Mouse (Mus musculus): Measurements from ENCODE around the gene Aff3.

Gene Aff3

DNA sequence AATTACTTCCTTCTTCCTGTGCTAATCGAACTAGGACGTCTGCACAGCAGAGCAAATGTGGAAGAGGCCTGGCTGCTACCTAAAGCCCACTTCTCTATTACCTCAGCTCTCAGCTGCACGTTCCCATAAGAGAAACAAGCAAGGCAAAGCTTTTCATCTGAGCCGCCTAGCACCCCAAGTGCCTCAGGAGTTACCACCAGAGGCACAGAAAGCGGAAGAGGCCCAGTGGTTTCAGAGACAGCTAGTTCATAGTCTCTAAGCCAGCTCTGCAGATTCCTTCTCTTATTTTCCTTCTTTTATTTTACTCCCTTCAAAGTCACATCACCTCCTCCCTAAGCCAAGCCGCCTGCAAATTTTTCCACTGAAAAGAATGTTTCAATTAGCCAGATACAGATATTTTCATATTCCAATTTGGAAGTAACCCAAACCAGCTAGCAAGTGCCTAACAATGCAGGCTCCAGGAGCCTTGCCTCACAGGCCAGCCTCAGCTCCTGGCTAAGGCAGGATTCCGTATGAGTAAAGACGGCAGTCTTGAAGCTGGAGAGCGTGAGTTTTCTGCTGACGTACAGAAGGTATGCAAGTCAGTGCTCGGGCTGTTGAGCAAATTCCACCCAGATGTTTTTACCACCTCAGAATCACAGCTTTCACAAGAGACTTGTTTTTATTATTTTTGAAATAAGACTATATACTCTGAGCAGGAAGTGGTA, 62.8 kb downstream of the Aff3 start:
- DNase-seq (ENCODE audit: low read depth, low spot score) = no peak

DNA sequence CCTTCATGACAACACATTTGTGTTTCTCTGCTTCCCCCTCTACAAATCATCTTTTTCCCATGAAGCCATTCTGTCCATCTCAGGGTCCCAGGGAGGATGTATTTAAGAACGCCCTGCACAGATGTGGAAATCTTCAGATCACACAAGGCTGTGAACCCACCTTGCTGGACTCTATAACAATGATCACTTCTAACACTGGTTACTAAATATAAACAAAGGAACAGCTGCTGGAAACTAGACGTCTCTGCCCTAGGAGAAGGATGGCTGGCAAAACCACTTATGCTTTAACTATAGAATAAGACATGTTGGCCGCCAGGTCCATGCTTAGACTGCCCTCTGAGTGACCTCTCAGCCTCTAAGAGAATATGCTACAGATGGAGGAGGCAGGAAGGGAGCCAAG, 69.4 kb downstream of the Aff3 start:
- DNase-seq (ENCODE audit: low read depth, low spot score) = no peak

DNA sequence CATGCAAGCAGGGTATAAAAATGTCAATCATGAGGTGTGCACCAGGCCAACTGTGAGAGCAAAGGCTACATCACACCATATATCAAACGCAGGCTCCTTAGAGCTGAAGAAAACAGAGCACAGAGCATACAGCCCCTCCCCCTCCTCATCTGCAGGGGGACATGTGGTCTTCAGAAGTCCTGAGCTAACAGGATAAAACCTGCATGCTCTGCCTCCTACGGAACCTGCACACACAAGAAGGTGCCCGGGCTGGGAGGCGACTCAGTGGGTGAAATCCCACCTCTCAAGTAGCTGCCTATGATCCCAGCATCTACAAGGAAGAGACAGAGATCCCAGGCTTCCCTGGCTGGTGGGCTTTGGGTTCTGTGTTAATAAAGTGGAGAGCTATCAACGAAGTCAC, 70.0 kb downstream of the Aff3 start:
- no peak for DNase-seq (ENCODE audit: low read depth, low spot score)

DNA sequence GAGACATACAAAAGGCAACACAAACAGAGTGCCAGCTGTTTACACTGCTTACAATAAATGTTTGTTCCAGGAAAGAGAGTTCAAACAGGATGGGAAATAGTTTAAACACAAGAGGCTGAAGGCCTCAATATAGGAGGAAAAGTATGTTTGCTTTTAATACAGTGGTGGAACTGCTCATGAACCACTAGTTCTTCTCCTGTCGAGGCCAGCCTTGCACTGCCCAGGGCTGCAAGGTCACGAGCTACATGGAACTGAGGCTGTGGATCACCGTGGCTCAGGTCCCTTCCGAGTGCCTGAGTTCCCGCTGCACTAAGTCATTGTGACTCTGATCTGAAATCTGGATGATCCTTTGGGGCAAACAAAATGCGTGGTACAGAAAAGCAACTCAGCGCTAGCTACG, 73.6 kb downstream of the Aff3 start:
- no peak for DNase-seq (ENCODE audit: low read depth, low spot score)

DNA sequence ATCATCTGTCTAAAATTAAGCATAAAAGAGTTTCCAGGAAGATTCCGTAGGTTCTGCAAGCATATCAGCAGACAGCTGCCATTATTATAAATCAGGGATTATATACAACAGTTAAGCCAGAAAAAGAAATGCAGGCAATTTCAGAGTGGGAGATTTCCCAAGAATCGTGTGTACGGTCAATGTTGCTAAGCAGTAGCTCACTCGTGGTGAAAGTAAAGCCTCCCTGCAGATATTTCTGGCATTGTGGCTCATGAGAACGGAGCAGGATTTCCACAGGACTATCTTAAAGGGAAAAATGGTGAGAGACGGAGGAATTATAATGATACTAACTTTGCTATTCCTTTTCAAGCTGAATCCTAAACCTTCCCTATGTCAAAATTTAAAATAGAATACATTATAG, 76.0 kb downstream of the Aff3 start:
- no peak for DNase-seq (ENCODE audit: low read depth, low spot score)

DNA sequence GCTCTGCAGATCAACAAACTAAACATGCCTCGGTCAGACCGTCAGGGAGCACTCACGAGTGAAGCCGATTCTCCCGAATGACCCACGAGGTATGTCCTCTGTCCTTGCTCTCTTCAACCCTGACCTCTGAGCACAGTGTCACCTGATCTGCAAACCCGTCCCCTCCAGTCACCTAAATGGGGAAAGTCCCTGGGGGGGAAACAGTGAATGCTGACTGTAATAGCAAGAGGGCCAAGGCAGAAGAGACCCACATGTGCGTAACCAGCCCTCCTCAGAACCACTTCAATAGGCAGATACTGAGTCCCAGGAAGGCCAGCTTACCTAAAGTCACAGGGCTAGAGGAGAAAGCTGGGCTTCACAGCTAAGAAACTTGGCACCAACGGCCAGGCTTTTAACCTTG, 82.4 kb downstream of the Aff3 start:
- no peak for DNase-seq (ENCODE audit: low read depth, low spot score)

DNA sequence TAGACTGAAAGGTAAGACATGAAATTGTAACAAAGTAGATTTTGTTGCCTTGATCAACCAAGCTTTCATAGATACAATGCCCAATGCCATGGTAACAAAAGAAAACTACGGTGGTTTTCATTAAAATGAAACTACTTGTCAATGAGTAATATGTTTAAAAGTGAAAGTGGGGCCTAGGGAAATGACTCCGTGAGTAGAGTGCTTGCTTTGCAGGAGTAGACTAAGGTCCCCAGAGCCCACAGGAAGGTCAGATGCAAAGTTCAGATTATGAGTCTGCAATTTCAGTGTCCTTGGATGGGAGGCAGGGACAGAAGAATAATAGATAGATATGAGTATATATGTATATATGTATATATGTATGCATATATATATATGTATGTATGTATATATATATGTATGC, 84.2 kb downstream of the Aff3 start:
- DNase-seq (ENCODE audit: low read depth, low spot score) = no peak

DNA sequence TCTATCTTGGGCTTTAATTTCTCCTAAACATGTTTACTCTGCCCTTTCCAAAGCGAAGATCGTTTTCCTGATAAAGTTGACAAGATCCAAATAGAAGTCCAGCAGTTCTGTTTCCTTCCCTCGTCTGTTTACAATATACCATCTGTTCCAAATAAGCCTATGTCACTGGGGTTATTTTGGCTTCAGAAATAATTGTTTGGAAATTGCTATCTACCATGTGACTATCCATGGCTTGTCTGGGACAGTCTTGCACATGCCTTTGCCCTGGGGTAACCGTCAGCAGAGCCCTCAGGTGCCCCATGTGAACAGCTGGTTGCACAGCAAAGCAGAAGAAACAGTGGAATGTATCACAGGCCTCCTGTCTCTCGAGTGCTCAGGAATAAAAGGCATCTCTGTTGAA, 86.4 kb downstream of the Aff3 start:
- no peak for DNase-seq (ENCODE audit: low read depth, low spot score)

DNA sequence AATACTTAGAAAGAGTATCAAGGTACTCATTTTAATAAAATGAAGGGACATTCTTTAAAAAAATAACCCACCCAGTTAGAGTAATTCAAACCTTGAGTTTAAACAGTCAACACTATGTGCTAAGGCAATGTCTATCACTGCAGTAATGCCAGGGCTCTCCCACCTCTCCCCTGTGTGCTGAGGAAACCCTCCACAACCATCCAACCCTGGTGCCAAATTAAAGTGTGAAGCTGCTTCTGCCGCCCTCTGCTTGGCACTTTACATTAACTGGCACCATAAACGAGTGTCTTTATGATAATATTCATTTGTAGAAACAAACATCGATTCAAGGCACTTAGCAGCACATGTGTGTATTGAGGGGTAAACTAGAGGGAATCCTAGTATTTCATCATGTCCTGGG, 97.0 kb downstream of the Aff3 start:
- no peak for DNase-seq (ENCODE audit: low read depth, low spot score)

DNA sequence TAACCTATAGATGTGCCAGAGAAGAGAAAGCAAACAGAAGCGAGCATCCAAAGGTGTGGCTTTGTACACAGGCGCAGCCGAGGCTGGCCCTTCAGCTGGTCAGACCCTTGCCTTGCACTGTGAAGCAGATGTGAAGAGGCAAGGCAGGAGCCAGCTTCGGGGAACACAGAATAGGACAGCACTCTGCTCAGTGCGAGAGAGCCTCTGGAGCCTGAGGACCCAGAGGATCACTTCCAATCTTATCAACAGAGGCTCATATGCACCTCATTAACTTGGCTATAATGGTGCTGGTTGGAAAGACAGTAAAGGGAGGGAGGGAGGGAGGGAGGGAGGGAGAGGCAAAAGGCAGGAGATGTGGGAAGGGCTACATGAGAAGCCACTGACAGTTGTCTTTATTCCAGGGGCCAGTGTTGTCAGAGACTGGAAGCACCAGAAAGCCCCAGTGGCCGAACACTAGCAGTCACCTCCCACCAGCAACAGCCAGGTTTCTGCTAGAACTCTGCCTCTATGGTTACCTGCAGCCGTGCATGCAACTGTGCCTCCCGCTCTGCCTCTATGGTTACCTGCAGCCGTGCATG, 98.6 kb downstream of the Aff3 start:
- DNase-seq (ENCODE audit: low read depth, low spot score) = no peak

DNA sequence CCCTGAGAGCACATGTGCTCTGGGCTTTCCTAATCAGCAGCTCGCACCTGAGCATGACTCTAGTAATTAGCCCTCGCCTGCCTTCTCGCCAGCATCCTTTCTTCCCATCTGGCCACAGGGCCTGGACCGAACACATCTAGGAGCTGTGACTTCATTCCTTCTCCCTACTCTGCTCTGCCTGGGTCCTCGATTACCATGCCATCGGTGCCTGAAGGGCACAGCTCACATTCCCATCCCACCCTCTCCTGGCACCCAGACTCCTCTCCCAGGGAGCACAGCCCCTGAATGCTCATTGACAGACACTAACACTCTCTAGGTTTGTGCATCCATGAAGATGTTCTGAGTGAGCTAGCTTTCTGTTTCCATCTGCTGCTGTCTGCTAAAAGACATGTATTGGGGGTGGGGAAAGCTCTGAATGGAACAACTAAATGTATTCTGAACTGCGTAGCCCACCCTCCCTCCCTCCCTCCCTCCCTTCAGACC, 99.4 kb downstream of the Aff3 start:
- DNase-seq (ENCODE audit: low read depth, low spot score) = no peak

DNA sequence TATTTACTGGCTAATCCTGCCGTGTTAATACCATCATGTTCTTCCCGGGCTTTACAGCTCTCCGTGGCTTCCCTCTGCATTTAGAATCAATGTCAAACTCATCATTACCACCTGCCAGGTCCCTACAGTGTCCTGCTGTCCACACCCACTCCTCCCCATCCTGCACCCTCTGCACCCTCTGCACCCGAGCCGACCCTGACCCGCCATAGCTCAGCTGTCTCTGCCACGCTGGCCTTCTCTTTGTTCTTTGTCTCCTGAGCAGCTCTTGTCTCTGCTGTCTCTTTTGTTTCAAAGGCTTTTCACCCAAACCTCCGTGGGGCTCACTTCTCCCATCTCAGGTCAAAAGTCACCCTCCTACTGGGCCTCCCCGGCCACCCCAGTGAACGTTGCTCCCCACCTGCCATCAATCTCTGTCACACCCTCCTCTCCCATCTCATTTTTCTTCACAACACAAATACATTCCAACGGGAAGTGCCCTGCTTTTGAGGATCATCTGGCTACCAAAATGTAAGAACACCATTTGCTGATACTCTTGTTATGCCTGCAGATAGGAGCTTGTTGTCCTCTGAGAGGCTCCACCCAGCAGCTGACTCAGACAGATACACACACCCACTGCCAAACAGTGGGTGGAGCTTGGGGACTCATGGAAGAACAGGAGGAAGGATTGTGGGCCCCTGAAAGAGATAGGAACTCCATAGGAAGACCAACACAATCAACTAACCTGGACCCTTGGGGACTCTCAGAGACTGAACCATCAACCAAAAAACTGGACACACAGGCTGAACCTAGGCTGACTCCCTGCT, 102.2 kb downstream of the Aff3 start:
- no peak for DNase-seq (ENCODE audit: low read depth, low spot score)

DNA sequence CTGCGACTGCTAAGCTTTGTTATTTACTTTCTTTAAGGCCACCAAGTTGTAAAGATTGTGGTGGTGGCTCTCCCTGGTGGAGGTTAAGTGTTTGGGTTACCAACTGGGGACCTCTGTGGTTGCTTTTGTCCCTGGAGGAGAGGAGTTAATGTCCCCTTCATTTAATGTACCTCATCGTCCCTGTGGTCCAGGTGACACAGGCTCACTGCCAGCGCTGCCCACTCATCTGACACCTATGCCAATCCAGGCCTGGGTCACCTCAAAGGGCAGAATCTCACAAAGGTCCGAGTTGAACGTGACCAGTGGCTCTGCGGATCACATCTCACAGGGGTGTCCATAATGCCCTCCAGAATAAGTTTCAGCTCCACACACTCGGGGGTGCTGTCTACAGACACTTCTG, 103.4 kb downstream of the Aff3 start:
- no peak for DNase-seq (ENCODE audit: low read depth, low spot score)

DNA sequence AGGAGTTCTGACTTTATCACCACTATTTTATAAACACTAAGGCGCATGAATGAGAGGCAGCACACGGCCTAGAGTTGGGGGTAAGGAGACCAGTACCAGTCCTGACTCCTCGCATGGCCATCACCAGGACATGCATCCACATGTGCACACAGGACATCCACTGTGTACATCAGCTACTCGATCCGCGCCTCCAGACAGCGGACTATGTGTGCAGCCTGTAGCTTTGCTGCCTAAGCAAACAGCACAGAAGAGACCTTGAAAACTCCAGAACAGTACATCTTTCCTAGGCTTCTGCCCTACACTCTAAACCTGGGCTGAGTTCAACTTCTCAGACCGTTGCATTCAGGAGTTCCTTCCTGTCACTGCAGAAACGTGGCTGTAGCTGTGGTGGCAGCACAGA, 104.1 kb downstream of the Aff3 start:
- no peak for DNase-seq (ENCODE audit: low read depth, low spot score)

DNA sequence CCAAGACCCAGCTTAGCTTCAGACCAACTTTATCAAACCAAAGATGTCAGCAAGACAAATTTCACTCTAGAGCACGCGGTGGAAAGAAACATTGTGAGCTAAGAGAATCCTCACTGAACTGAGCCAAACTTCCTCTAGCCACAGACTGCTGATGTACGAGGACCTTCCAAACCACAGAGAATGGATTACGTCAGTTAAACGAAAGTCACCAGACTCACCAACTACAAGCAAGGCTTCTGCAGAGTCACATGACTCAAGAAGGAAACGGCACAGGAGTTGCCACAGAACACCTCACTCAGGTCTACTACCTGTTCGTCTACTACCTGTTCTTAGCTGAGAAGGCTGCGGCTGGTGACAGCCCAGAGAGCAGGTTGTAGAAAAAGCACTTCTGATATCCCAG, 107.1 kb downstream of the Aff3 start:
- no peak for DNase-seq (ENCODE audit: low read depth, low spot score)

DNA sequence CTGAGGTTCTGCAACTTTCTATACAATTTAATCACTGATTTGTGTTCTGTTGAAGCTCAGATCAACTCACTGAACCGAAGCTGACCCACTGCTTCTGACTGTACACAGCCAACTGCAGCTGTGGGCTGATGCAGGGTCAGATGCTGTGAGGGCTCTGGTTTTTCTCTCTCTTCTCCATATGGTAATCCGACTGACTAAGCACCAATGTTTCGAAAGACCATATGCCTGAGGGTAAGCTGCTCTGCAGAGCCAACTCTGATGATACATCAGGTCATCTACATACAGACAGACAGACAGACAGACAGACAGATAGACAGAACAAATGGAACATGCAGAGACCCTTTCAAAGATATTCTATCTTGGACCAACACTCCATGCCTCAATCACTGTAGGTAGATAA, 110.2 kb downstream of the Aff3 start:
- DNase-seq (ENCODE audit: low read depth, low spot score) = no peak

DNA sequence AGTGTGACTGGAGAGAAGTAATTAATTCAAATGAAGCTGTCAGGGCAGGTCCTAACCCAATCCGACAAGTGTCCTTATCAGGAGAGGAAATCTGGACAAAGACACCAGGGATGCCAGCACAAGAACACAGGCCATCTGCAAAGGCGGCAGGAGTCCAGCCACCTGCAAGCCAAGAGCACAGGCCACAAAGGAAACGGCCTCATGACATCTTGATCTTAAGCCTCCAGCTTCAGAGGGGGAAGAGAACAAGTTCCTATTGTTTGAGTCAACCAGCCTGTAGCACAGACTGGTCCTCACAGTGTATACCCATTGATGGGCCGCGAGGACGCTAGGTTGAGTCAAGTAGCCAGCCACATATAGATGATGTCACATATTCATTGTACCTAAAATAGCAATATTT, 111.7 kb downstream of the Aff3 start:
- no peak for DNase-seq (ENCODE audit: low read depth, low spot score)

DNA sequence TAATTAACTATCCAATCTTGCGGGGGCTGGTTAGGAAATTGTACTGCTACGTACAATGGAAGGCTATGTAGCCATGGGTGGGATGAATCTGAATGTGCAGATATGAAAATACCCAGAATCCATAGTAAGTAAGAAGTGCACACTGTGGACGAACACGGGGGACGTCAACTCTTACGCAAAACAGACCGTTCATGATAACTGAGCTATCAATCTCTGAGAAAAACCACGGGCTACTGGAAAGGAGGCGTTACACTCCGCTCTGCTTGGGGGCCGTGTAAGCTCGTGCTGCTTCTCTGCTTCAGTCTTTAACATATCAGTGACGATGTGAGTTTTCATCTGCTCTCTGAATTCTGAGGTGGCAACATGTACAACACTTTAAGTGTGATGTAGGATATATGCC, 114.2 kb downstream of the Aff3 start:
- DNase-seq (ENCODE audit: low read depth, low spot score) = no peak

DNA sequence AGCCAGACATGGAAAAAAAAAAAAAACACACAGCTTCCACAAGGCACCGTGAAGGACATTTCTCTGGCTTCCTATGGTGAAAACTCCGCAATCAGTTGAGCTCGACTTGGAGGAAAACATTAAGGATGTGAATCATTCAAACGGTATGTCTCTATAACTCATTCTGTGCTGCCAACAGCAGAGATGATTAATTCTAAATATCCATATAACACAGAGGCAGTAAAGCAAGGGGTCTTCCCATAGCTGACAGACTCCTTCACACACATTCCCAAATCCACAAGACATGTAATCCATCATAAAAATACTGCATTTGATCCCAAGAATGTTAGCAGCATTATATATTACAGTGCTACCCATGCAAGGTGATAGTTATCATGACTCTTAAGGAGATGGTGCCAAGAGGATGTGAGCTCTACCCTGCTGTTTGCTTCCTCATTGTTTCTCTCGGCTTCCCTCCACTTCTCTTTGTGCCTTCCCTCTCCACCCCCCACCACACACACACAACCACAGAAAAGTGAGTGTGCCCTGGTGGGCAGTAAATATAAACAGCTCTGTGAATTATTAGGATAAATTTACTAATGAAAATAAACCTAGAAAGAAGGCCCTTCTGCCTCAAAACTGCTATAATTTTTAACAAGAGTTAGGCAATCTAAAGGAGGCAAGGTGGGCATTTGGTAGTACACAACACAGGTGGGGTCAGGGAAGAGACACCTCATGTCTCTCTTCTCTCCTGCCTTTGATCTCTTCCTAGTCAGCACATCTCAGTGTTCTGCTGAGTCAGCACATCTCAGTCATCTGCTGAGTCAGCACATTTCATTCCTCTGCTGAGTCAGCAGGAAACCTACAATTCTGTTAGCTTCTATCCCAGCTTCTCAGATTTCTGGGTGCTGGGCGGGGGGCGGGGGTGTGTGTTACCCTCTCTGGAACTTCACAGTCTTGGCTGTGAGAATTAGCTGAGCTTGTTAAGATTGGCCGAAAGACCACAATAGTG, 115.8 kb downstream of the Aff3 start:
- DNase-seq (ENCODE audit: low read depth, low spot score) = no peak

DNA sequence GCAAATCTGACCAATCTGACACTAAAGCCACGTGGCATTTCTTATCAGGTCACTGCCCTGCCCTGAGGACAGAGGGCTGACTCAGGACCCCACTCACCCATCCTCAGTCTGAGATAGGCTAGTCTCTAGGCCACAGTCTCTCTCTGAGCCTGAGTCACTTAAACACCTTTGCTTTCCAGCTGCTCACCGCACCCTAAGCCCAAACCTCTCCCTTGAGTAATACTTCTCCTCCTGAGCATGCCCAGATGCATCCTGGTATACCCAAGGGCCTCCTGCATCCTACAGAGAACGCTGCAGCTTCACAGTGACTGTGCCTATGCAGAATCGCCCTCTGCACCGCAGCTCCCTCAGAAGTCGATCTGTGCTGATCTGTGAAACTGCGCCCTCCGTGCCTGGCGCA, 117.1 kb downstream of the Aff3 start:
- DNase-seq (ENCODE audit: low read depth, low spot score) = no peak

DNA sequence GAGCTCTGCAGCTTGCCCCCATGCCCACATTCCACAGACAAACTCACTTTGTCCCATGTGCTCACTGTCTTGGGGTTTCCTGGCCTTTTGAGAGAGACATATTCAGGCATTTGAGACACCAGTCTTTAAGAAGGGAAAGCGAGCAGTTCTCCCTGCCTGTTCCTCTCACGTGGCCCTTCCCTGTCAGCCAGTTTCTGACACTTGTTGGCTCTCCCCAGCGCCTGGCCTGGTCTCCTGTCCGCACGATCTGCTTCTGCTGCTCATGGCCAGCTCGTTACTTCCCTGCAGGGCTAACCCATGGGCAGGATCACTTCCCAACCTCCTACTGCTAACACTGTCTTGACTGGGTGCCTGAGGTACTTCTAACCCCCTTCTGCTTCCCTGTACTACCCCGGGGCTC, 118.1 kb downstream of the Aff3 start:
- no peak for DNase-seq (ENCODE audit: low read depth, low spot score)

Data from retina, postnatal 7 days (tissue).